Mouse (Mus musculus) midbrain, embryonic 15.5 days (tissue): ENCODE results near the gene Tsfm. TPM values are rescaled to one million over a fixed set of nuclear protein-coding genes. Genes with fewer than 3 reads are reported as not detected.

ENCODE experiments used
- ATAC-seq: fragments of 200-750 bp; cut with Nextera tagmentation; replicated peaks from 2 replicates; pipeline ENCODE4 v1.8.0; 2017; ENCODE audit warnings: moderate TSS enrichment
- H3K27ac ChIP-seq: fragments of 300-500 bp; sonication (generic); 2 replicates; pipeline ENCODE4 v1.5.1; 2015; ENCODE audit warnings: mild to moderate bottlenecking, inconsistent platforms
- H3K27me3 ChIP-seq: fragments of 300-500 bp; sonication (generic); replicated peaks from 2 replicates; pipeline ENCODE4 v1.6.1; 2015; ENCODE audit warnings: inconsistent platforms
- H3K36me3 ChIP-seq: fragments of 300-500 bp; sonication (generic); replicated peaks from 2 replicates; pipeline ENCODE4 v1.6.1; 2015; ENCODE audit warnings: inconsistent platforms
- H3K4me1 ChIP-seq: fragments of 300-500 bp; sonication (generic); 2 replicates; pipeline ENCODE4 v1.6.1; 2015; ENCODE audit warnings: inconsistent platforms
- H3K4me2 ChIP-seq: fragments of 300-500 bp; sonication (generic); 2 replicates; pipeline ENCODE4 v1.6.1; 2015; ENCODE audit warnings: inconsistent platforms, mild to moderate bottlenecking, moderate library complexity
- H3K4me3 ChIP-seq: fragments of 300-500 bp; sonication (generic); 2 replicates; pipeline ENCODE4 v1.5.1; 2015; ENCODE audit warnings: mild to moderate bottlenecking, inconsistent platforms
- H3K9ac ChIP-seq: fragments of 300-500 bp; sonication (generic); 2 replicates; pipeline ENCODE4 v1.6.1; 2015; ENCODE audit warnings: mild to moderate bottlenecking, inconsistent platforms
- H3K9me3 ChIP-seq: fragments of 300-500 bp; sonication (generic); 2 replicates; pipeline ENCODE4 v1.6.1; 2016; ENCODE audit warnings: inconsistent platforms
- WGBS: fragments of 180-500 bp; shearing (Covaris S2); methylation state at CpG from one replicate; pipeline ENCODE4 v1.1.7; 2015; ENCODE audit warnings: mixed read lengths; 5-methylcytosine and 5-hydroxymethylcytosine counted together
- polyA plus RNA-seq: library from polyadenylated mRNA; unstranded; fragments of >200 nt; fragmentation: Nextera tagmentation; extraction: Ambion mirVana; gene quantifications from 2 replicates; pipeline ENCODE4 v1.2.1, GENCODE M21; 2015

Gene Tsfm
- polyA plus RNA-seq, 1 experiment from 2014 or later: 57.3 TPM

DNA sequence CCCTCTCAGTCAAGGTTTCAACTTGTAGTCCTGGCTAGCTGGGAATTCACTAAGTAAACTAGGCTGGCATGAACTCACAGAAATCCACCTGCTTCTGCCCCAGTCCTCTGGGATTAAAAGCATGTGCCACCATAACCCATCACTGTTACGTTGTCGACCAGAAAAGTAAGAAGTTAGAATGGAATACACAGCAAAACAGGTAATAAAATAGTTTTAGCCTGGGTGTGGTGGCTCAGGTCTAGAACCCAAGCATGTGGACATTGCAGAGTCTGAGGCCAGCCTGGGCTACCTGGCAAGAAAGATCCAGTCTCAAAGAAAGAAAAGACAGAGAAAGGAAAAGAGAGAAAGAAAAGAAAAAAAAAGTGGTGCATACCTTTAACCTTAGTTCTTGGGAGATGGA, 30.9 kb upstream of the Tsfm start:
- Histone ChIP-seq H3K9ac (peak overlapping the region; percentile 90; the same call in 1 of the 2 replicates), H3K36me3 (peaks cover 27% of the 10 kb centered on the region), H3K4me2 (peak overlapping the region; percentile 84), H3K9me3 (no peaks in the 10 kb centered on the region), H3K4me3 (peak overlapping the region; percentile 92), H3K4me1 (peaks cover 54% of the 10 kb centered on the region), H3K27ac (peak overlapping the region; percentile 97), H3K27me3 (no peaks in the 10 kb centered on the region)
- 54% methylated on average over 2 of the region's 2 CpGs for WGBS
- ATAC-seq: no peak

DNA sequence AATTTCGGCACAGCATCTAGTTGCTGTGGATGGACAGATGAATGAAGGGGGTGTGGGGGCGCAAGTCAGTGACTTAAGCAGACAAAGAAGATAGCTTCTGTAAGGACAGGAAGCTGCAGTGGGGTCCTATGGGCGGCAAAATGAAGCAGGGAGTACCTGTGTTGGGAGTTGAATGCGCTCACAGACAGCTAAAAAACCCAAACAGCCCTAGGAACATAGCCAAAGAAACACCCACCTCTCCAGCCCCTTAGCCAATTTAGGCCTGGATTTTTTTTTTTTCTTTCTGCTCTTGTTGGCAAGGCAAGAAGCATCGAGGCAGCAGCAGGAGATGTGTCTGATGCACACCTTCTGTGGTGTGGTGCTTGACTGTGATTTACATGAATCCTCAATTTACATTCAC, 30.4 kb upstream of the Tsfm start:
- ATAC-seq: no peak
- Histone ChIP-seq H3K27ac (peak overlapping the region; percentile 97), H3K9ac (peak overlapping the region; percentile 90), H3K4me2 (peak overlapping the region; percentile 84), H3K36me3 (peaks cover 27% of the 10 kb centered on the region), H3K9me3 (no peaks in the 10 kb centered on the region), H3K27me3 (no peaks in the 10 kb centered on the region), H3K4me3 (peak overlapping the region; percentile 92), H3K4me1 (peaks cover 53% of the 10 kb centered on the region)
- 17% methylated on average over 5 of the region's 5 CpGs for WGBS

DNA sequence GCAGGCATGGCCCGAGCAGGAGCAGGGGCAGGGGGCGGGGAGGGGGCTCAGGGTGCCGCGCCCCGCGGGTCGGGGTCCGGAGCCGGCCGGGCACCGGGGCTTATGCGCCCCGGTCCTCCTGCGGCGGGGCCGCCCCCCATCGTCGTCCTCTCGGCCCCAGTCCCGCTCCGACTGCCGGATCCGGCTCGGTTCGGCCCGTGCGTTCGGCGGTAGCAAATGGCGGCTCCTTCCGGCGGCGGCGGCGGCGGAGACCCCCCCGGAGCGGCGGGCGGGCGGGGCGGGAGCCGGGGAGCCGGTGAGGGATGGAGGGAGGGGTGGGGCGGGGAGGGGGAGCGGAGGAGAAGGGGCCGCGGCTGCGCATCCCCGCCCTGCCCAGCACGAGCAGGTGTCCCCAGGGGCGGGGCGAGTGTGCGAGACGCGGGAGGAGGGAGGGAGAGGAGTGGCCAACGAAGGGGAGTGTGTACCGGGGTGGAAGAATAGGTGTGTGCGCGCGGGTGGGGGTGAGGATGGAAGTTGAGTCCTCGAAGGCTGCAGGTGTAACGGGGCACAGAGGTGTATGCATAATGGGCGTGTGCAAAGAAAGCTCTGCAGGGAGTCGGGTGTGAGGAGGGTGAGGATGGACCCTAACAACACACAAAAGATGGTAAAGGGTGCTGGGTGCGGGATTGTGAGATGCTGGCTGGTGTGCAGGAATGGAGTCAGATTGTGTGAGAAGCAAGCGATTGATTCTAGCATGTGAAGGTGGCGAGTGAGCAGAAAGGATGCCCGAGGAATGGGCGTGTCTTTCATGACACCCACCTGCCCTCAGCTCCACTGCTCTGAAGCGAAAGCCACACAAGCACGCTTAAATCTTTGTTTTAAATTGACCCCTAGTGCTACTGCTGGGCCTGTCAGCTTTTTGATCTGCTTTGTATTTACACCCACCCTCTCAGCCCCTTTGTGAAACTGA, 29.6 kb upstream of the Tsfm start, which contains the start of gene March9:
Gene March9, minus strand, starts transcription at position 217 of the 949 bp plus-strand sequence.
- peak; percentile 46 for ATAC-seq
- no peaks in the 10 kb centered on the region for H3K27me3 ChIP-seq
- peak within 1 kb of the TSS; percentile 90 for H3K9ac ChIP-seq
- peak within 1 kb of the TSS; percentile 92 for H3K4me3 ChIP-seq
- peak within 1 kb of the TSS; percentile 97 for H3K27ac ChIP-seq
- H3K4me2 ChIP-seq: peak within 1 kb of the TSS; percentile 84
- H3K36me3 ChIP-seq: peaks cover 27% of the 10 kb centered on the region
- under 1% methylated on average over 37 of the region's 72 CpGs for WGBS
- H3K9me3 ChIP-seq: no peaks in the 10 kb centered on the region
- H3K4me1 ChIP-seq: peaks cover 58% of the 10 kb centered on the region

DNA sequence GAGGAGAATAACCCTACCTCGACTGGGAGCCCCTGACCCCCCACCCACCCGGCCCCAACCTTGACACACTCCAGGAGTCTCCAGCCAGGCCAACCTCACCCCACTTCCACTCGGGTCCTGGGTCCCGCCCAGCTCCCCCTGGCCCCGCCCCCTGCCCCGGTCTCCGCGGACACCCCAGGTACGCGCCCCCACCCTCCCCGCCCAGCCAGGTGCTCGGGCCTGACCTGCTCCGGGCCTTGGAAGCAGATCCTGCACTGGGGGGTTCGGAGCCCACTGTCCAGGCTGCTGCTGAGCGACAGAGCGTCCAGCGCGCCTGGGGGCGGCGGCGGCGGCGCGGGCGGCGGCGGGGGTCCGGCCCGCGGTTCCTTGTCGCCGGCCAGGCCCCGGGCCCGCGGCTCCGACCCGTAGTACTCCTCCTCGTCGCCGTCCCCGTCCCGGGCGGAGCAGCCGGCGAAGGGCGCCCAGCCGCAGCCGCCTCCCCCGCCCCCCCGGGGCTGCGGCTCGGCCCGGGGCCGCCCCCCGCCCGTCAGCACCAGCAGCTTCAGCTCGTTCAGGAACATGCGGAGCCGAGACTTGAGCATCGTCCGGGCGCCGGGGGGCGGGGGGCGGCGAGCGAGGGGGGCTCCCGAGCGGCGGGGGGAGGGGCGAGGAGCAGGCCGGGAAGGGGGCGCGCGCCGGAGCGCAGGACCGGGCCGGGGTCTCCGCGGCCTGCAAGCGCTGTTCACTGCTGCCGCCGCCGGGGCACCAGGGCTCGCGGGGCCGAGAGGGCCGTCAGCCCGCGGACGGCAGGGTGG, 28.7 kb upstream of the Tsfm start:
- Histone ChIP-seq H3K4me1 (peaks cover 55% of the 10 kb centered on the region), H3K4me3 (peak overlapping the region; percentile 92), H3K36me3 (peaks cover 25% of the 10 kb centered on the region), H3K4me2 (peak overlapping the region; percentile 84), H3K27me3 (no peaks in the 10 kb centered on the region), H3K9me3 (no peaks in the 10 kb centered on the region), H3K9ac (peak overlapping the region; percentile 90), H3K27ac (peak overlapping the region; percentile 97)
- WGBS: under 1% methylated on average over 65 of the region's 92 CpGs
- ATAC-seq: 0 out of 2 replicates have a peak, but pooled peaks have one; percentile 2

DNA sequence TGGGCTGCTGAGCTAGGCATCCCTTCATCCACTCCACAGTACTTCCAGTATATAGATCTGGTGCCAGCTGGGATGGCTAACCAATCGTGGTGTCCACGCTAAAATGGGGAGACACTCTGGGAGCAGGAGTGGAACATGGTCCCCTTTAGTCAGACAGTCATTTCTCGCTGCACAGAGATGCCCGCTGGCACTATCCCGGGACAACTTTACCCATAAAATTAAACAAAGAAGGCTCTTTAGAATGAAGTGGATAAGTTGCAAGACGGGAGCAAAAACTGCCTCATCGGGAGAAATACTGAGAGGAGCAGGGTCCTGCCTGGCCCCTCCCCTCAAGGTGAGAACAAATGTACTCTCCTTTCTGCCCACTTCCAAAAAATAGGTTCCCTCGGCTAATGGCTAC, 28.1 kb upstream of the Tsfm start:
- Histone ChIP-seq H3K9ac (peak overlapping the region; percentile 90), H3K27ac (peak overlapping the region; percentile 97), H3K4me3 (peak overlapping the region; percentile 92), H3K4me2 (peak overlapping the region; percentile 84), H3K36me3 (peaks cover 29% of the 10 kb centered on the region), H3K4me1 (peaks cover 55% of the 10 kb centered on the region), H3K9me3 (no peaks in the 10 kb centered on the region), H3K27me3 (no peaks in the 10 kb centered on the region)
- 3% methylated on average over 8 of the region's 8 CpGs for WGBS
- ATAC-seq: no peak

DNA sequence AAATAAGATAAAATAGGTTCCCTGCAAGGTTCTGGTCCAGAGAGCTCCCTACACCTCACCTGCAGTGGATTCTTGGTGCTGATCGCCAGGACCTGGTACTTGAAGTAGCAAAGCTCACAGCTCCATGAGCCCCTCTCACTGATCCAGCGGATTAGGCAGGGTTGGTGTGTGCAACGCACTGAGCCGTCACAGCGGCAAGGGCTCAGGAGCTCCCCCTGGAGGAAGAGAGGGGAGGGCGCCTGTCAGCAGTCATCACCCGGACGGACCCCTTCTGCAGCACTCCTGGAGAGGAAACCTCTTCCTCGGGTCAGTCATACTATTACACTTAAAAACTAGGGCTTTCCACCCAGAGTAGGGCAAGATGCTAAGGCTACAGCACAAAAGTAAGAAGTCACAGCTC, 27.5 kb upstream of the Tsfm start:
- Histone ChIP-seq H3K27me3 (no peaks in the 10 kb centered on the region), H3K4me3 (peak overlapping the region; percentile 92), H3K4me2 (peak overlapping the region; percentile 84), H3K27ac (0 out of 2 replicates have a peak overlapping the region, but pooled peaks have one; percentile 97), H3K36me3 (peaks cover 34% of the 10 kb centered on the region), H3K9ac (peak overlapping the region; percentile 90), H3K9me3 (no peaks in the 10 kb centered on the region), H3K4me1 (peaks cover 55% of the 10 kb centered on the region)
- under 1% methylated on average over 9 of the region's 9 CpGs for WGBS
- 0 out of 2 replicates have a peak, but pooled peaks have one; percentile 5 for ATAC-seq

DNA sequence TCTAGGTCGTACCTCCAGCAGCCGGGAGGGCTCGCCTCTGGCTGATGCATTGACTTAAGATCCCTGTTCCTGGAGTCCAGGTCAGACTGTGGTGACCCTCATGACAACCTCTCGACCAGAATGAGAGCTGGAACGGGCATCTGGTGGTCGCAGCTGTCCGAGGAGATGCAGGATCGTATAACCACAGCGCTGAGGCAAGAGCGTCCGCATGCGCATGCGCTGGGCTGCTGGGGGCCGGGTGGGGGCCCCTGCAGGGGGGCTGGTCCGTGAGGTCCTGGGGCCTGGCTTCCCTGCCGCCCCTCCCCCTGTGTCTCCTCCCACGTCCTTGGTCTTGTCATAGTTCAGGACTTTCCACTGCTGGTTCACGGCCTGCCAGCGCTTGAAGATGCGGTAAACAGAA, 25.9 kb upstream of the Tsfm start:
- Histone ChIP-seq H3K9ac (no peak overlapping the region), H3K9me3 (no peaks in the 10 kb centered on the region), H3K4me1 (peaks cover 41% of the 10 kb centered on the region), H3K4me2 (no peak overlapping the region), H3K27ac (no peak overlapping the region), H3K36me3 (peaks cover 39% of the 10 kb centered on the region), H3K4me3 (no peak overlapping the region), H3K27me3 (peaks cover 8% of the 10 kb centered on the region)
- ATAC-seq: no peak
- 92% methylated on average over 20 of the region's 20 CpGs for WGBS

DNA sequence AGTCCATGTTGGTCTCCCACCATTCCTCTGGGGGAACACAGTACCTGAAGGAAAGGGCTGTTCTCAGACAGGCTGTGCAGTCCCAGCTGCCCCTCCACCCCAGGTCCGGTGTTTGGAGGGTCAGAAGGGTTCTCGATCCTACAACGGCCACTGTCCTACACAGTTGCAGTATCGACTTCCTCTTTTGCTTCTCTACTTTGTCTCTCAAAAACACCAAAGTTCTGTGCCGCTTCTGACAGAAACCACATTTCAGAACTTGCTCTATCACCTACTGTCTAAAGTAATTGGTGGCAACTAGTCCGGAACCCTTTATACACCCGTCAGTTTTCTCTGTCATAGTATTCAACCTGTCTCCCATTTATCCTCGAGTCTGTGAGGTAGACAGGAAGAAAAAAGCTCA, 24.8 kb upstream of the Tsfm start:
- H3K4me2 ChIP-seq: no peak overlapping the region

DNA sequence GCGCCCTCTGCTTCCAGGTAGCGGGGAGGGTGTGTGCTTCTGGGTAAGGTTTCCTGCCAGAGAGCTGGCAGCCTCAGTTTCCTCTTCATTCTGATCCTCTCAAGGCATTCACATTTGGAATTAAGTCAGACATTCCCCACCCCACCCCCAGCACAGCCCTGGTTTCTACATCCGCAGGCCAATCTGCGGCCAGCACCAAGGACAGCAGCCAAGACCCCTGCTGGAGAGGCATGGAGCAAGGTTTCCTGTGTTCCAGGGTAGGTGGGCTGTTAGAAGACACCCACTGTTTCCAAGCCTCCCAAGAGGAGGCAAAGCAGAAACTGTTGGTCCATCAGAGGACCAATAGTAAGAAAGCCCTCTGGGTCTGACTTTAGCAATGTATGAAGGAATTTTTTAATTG, 24.0 kb upstream of the Tsfm start:
- peaks cover 39% of the 10 kb centered on the region for H3K36me3 ChIP-seq

More for the DNA sequence above, 24.8 kb upstream of the Tsfm start:
- no peaks in the 10 kb centered on the region for H3K9me3 ChIP-seq
- no peak overlapping the region for H3K9ac ChIP-seq
- ATAC-seq: no peak
- peaks cover 18% of the 10 kb centered on the region for H3K27me3 ChIP-seq
- no peak overlapping the region for H3K27ac ChIP-seq
- H3K4me3 ChIP-seq: no peak overlapping the region
- peaks cover 39% of the 10 kb centered on the region for H3K36me3 ChIP-seq
- 91% methylated on average over 8 of the region's 8 CpGs for WGBS
- H3K4me1 ChIP-seq: peaks cover 33% of the 10 kb centered on the region

DNA sequence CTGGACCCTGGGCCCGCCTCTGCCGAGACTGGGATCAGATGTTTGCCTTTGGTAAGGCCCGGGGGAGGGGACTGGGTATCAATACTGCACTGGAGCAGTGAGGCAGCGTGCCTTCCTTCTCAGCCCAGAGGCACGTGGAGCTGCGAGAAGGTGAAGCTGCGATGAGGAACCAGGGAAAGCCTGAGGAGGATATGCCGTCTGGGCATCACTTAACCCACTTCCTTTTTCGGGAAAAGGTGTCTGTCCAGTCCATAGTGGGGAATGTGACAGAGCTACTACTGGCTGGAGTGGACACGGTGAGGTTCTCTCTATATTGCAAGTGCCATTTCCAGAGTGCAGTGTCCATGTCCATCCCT, 19.5 kb upstream of the Tsfm start:
- WGBS: 21% methylated on average over 10 of the region's 10 CpGs

More for the DNA sequence above, 24.0 kb upstream of the Tsfm start:
- 80% methylated on average over 4 of the region's 4 CpGs for WGBS
- Histone ChIP-seq H3K27me3 (peaks cover 26% of the 10 kb centered on the region), H3K4me3 (no peak overlapping the region), H3K9ac (no peak overlapping the region), H3K4me2 (no peak overlapping the region), H3K4me1 (peaks cover 36% of the 10 kb centered on the region), H3K27ac (no peak overlapping the region), H3K9me3 (no peaks in the 10 kb centered on the region)
- ATAC-seq: no peak

DNA sequence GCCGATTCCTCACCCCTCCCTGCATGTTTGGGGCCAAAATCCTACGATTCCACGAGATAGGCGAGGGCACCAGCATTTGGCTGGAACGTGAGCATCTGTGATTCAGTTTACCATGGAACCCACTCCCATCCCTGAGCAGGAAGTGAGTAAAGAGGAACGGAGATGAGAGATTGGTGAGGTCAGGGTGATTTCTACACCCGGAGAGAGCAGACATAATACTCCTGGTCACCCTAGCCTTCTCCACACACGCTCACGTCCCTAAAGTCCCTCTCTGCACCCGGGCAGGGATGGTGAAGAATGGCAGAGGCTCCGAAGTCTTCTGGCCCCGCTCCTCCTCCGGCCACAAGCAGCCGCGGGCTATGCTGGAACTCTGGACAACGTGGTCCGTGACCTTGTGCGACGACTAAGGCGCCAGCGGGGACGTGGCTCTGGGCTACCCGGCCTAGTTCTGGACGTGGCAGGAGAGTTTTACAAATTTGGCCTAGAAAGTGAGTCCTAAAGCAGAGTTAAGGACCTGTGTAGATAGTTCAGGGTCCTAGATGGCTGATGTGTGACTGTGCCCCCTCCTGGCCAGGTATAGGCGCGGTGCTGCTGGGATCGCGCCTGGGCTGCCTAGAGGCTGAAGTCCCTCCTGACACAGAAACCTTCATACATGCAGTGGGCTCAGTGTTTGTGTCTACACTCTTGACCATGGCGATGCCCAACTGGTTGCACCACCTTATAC, 18.9 kb upstream of the Tsfm start:
- Histone ChIP-seq H3K27ac (no peak overlapping the region), H3K36me3 (peaks cover 14% of the 10 kb centered on the region), H3K4me2 (no peak overlapping the region), H3K9me3 (no peaks in the 10 kb centered on the region), H3K4me3 (no peak overlapping the region), H3K27me3 (peaks cover 50% of the 10 kb centered on the region), H3K4me1 (peaks cover 11% of the 10 kb centered on the region), H3K9ac (no peak overlapping the region)
- ATAC-seq: no peak
- 3% methylated on average over 29 of the region's 29 CpGs for WGBS

More for the DNA sequence above, 19.5 kb upstream of the Tsfm start:
- H3K9me3 ChIP-seq: no peaks in the 10 kb centered on the region
- peaks cover 14% of the 10 kb centered on the region for H3K36me3 ChIP-seq
- H3K27me3 ChIP-seq: peaks cover 50% of the 10 kb centered on the region
- ATAC-seq: no peak
- H3K27ac ChIP-seq: no peak overlapping the region
- peaks cover 16% of the 10 kb centered on the region for H3K4me1 ChIP-seq
- no peak overlapping the region for H3K9ac ChIP-seq
- H3K4me2 ChIP-seq: no peak overlapping the region
- no peak overlapping the region for H3K4me3 ChIP-seq
